Mouse (Mus musculus) myocyte (in vitro differentiated cells): ENCODE results near the gene Pkib.

Source experiments
- CEBPB ChIP-seq: IDR thresholded peaks from 2 replicates; pipeline ENCODE4 v1.6.1; 2011; ENCODE audit warnings: mild to moderate bottlenecking, moderate library complexity; ENCODE audit not compliant: poor library complexity, insufficient read depth, severe bottlenecking
- POLR2A ChIP-seq: IDR thresholded peaks from one replicate; pipeline ENCODE4 v1.6.1; 2011; ENCODE audit warnings: low read depth, mild to moderate bottlenecking, control low read depth, moderate library complexity; ENCODE audit not compliant: insufficient read length
- POLR2AphosphoS2 ChIP-seq: IDR thresholded peaks from one replicate; pipeline ENCODE4 v1.6.1; 2011; ENCODE audit warnings: low read depth, control low read depth; ENCODE audit not compliant: insufficient read length
- SRF ChIP-seq: IDR thresholded peaks from one replicate; pipeline ENCODE4 v1.6.1; 2011; ENCODE audit warnings: low read depth; ENCODE audit not compliant: control insufficient read depth, insufficient read length

DNA sequence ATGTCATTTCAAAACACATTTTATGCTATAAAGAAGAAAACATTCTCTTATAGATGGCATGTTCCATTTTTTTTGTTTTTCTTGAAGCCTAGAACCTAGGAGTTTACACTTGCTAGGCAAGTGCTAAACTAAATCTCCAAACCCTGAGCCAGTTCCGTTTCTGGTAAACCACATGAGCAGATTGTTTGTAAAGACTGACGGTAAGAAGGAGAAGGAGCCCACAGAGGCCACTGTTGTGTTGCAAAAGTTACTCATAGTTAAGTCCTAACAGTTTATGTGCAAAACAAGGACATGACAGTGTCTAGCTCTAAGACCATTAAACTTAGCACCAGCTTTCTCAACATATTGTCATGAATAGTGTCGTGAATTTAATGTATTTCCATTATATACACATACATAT, 99.9 kb downstream of the Pkib start:
- TF ChIP-seq POLR2A (no peak), CEBPB (no peak), SRF (no peak), POLR2AphosphoS2 (no peak)
